Mouse (Mus musculus): ENCODE data around the gene Lrrc66. TPM values are rescaled to one million over a fixed set of nuclear protein-coding genes. Genes with fewer than 3 reads are reported as not detected.
A peak's percentile ranks its signal among the peaks of the same experiment; 100 is the strongest.

Gene Lrrc66
- polyA plus RNA-seq, 1 experiment from 2014 or later, result not detected

- no peak within 1 kb of the TSS; the same call in 1 of the 2 replicates for H3K9ac ChIP-seq (replicated peaks)
- no peak for TF ChIP-seq CTCF (IDR thresholded peaks at IDR 0.05; ENCODE audit: low read depth)
- no peak for TF ChIP-seq EP300 (IDR thresholded peaks at IDR 0.05; ENCODE audit: low read depth)
These were observed 18.9 kb upstream of the Lrrc66 start, which contains the start of gene Spata18 for GRCm38 (mm10) chr5:73651061-73651854. Spata18 (plus strand) TSS chr5:73651379.

GRCm38 (mm10) chr5:73650365-73650964 is 18.1 kb upstream of the Lrrc66 start:
- no peak for DNase-seq
- WGBS (ENCODE audit: insufficient replicate concordance), result 2% methylated on average over 15 of the region's 15 CpGs
- no peak for TF ChIP-seq CTCF (IDR thresholded peaks at IDR 0.05; ENCODE audit: low read depth)
- TF ChIP-seq EP300 (IDR thresholded peaks at IDR 0.05; ENCODE audit: low read depth), result no peak
- Histone ChIP-seq H3K4me3 (ENCODE audit: low read depth, low read length) (peak overlapping the region; percentile 51), H3K27ac (ENCODE audit: low read depth) (no peak overlapping the region), H3K27me3 (ENCODE audit: insufficient read depth, low read length) (peaks cover 68% of the 10 kb centered on the region), H3K9me3 (ENCODE audit: low read length) (no peaks in the 10 kb centered on the region), H3K4me2 (ENCODE audit: low read depth, low read length) (peak overlapping the region; percentile 77), H3K9ac (replicated peaks) (no peak overlapping the region; the same call in 1 of the 2 replicates), H3K4me1 (ENCODE audit: insufficient read depth) (peaks cover 15% of the 10 kb centered on the region), H3K36me3 (replicated peaks; ENCODE audit: insufficient read depth, low read length) (no peaks in the 10 kb centered on the region)
- no peak for ATAC-seq

More at GRCm38 (mm10) chr5:73651061-73651854, 18.9 kb upstream of the Lrrc66 start, which contains the start of gene Spata18:
- peaks cover 68% of the 10 kb centered on the region for H3K27me3 ChIP-seq (ENCODE audit: insufficient read depth, low read length)
- H3K4me3 ChIP-seq (ENCODE audit: low read depth, low read length), result peak within 1 kb of the TSS; percentile 51
- no peaks in the 10 kb centered on the region for H3K9me3 ChIP-seq (ENCODE audit: low read length)
- WGBS (ENCODE audit: insufficient replicate concordance), result 1% methylated on average over 52 of the region's 57 CpGs
- H3K4me2 ChIP-seq (ENCODE audit: low read depth, low read length), result peak within 1 kb of the TSS; percentile 77
- H3K36me3 ChIP-seq (replicated peaks; ENCODE audit: insufficient read depth, low read length), result no peaks in the 10 kb centered on the region
- ATAC-seq (no peak), DNase-seq (no peak)
- H3K27ac ChIP-seq (ENCODE audit: low read depth), result no peak within 1 kb of the TSS
- peaks cover 15% of the 10 kb centered on the region for H3K4me1 ChIP-seq (ENCODE audit: insufficient read depth)

GRCm38 (mm10) chr5:73647261-73647900 is 15.1 kb upstream of the Lrrc66 start, which contains the start of gene Sgcb:
Sgcb (minus strand) TSS chr5:73647790.
- Histone ChIP-seq H3K4me1 (ENCODE audit: insufficient read depth) (peaks cover 15% of the 10 kb centered on the region), H3K27me3 (ENCODE audit: insufficient read depth, low read length) (peaks cover 52% of the 10 kb centered on the region), H3K4me3 (ENCODE audit: low read depth, low read length) (peak within 1 kb of the TSS; percentile 69), H3K4me2 (ENCODE audit: low read depth, low read length) (peak within 1 kb of the TSS; percentile 84), H3K9me3 (ENCODE audit: low read length) (no peaks in the 10 kb centered on the region), H3K27ac (ENCODE audit: low read depth) (no peak within 1 kb of the TSS), H3K36me3 (replicated peaks; ENCODE audit: insufficient read depth, low read length) (no peaks in the 10 kb centered on the region), H3K9ac (replicated peaks) (peak within 1 kb of the TSS; percentile 62)
- DNase-seq (peak; percentile 87), ATAC-seq (peak; percentile 88)
- WGBS (ENCODE audit: insufficient replicate concordance), result 1% methylated on average over 46 of the region's 62 CpGs
- TF ChIP-seq CTCF (IDR thresholded peaks at IDR 0.05; ENCODE audit: low read depth), result no peak
- TF ChIP-seq EP300 (IDR thresholded peaks at IDR 0.05; ENCODE audit: low read depth), result no peak

GRCm38 (mm10) chr5:73642091-73642490 is 9.8 kb upstream of the Lrrc66 start:
- WGBS (ENCODE audit: insufficient replicate concordance), result 81% methylated on average over 4 of the region's 4 CpGs
- peak; percentile 35 for DNase-seq
- peak; percentile 49; the same call in 1 of the 2 replicates for TF ChIP-seq CTCF (IDR thresholded peaks at IDR 0.05; ENCODE audit: low read depth)
- TF ChIP-seq EP300 (IDR thresholded peaks at IDR 0.05; ENCODE audit: low read depth), result no peak

GRCm38 (mm10) chr5:73641058-73641457 is 8.7 kb upstream of the Lrrc66 start:
- ATAC-seq (no peak), DNase-seq (no peak)
- no peaks in the 10 kb centered on the region for H3K9me3 ChIP-seq (ENCODE audit: low read length)
- TF ChIP-seq EP300 (IDR thresholded peaks at IDR 0.05; ENCODE audit: low read depth) (no peak), CTCF (IDR thresholded peaks at IDR 0.05; ENCODE audit: low read depth) (no peak)
- no peaks in the 10 kb centered on the region for H3K4me1 ChIP-seq (ENCODE audit: insufficient read depth)
- no peaks in the 10 kb centered on the region for H3K36me3 ChIP-seq (replicated peaks; ENCODE audit: insufficient read depth, low read length)
- no peak overlapping the region for H3K4me2 ChIP-seq (ENCODE audit: low read depth, low read length)
- H3K27ac ChIP-seq (ENCODE audit: low read depth), result no peak overlapping the region
- 64% methylated on average over 3 of the region's 3 CpGs for WGBS (ENCODE audit: insufficient replicate concordance)
- H3K9ac ChIP-seq (replicated peaks), result no peak overlapping the region
- H3K27me3 ChIP-seq (ENCODE audit: insufficient read depth, low read length), result no peaks in the 10 kb centered on the region
- H3K4me3 ChIP-seq (ENCODE audit: low read depth, low read length), result no peak overlapping the region

More at GRCm38 (mm10) chr5:73642091-73642490, 9.8 kb upstream of the Lrrc66 start:
- Histone ChIP-seq H3K9ac (replicated peaks) (no peak overlapping the region), H3K27ac (ENCODE audit: low read depth) (no peak overlapping the region), H3K36me3 (replicated peaks; ENCODE audit: insufficient read depth, low read length) (no peaks in the 10 kb centered on the region), H3K4me2 (ENCODE audit: low read depth, low read length) (no peak overlapping the region), H3K4me3 (ENCODE audit: low read depth, low read length) (no peak overlapping the region), H3K9me3 (ENCODE audit: low read length) (no peaks in the 10 kb centered on the region), H3K27me3 (ENCODE audit: insufficient read depth, low read length) (0 out of 2 replicates have a peak, but pooled peaks cover 1% of the 10 kb centered on the region), H3K4me1 (ENCODE audit: insufficient read depth) (peaks cover 1% of the 10 kb centered on the region; the same call in 1 of the 2 replicates)
- ATAC-seq, result no peak

Data from liver, postnatal 0 days (tissue).